Mouse (Mus musculus): ENCODE measurements around the gene Gm45015. TPM values are rescaled to one million over a fixed set of nuclear protein-coding genes. Genes with fewer than 3 reads are reported as not detected.

Gene Gm45015
- not detected in 2 replicates for polyA plus RNA-seq (2021; fragmentation: Nextera tagmentation)
- long read RNA-seq, experiment 1 = 0 reads
- long read RNA-seq, experiment 2 = 0 reads

DNA sequence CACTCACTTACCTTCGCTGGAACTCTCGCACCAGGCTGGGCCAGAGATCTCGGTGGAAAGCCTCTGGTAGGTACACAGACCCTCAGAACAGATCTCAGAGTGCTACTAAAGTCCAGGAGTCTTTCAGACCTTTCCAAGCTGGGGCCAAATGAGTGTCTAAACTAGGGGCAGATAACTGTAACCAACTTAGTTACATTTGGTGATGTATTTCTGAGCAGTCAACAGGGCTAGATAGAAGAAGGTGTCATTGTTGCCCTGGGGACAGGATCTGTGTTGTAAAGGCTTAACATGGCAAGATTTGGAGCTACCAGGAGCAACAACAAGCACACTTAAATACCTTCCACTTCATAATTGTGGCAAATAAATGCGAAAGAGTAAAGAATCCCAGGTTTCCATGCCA lies at the start of gene Gm45015:
TSS of gene Gm45015 (minus strand) at position 101 of the 400 bp plus-strand sequence.

DNA sequence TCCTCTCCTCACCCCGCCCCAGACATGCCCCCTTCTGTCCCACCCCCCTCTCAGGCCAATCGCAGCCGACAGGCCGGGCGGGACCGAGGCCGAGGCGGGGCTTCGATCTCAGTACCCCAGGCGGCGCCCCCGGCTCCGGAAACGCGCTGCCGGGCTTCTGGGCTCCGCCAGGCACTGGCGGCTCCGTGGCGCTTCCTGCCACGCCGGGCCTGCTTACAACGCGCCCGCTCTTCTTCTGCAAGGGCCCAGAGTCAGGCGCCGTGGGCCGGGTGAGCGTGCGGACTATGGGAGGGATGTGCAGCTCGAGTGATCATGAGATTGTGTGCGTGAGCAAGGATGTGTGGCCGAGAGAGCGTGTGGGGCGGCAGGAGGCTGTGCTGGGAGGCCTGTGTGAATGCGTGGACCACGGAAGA lies 5.8 kb upstream of the Gm45015 start, which contains the start of gene Zfp275:
TSS of gene Zfp275 (plus strand) at position 139 of the 413 bp plus-strand sequence.

DNA sequence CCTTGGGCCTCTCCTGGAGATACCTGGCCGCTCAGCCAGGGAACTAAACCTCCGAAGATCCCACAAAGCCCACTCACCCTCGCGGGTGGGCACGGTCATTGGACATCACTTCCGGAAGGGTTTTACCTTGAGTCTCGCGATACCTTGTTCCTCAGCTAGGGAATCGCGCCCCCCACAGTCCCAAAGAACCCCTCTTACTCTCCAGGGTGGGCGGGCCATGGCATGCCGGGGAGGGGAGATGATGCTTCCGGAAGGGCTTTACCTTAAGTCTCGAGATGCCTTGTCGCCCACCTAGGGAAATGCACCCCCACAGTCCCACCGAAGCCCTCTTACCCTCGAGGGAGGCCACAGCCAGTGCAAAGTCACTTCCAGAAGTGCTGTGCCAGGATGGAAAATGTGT lies 43.8 kb downstream of the Gm45015 start, which contains the start of the genes Xlr5a and Xlr5c:
TSS of gene Xlr5a (minus strand) at position 101 of the 400 bp plus-strand sequence.
TSS of gene Xlr5c (minus strand) at position 101 of the 400 bp plus-strand sequence.

Other genes with a start within 250 kb of the Gm45015 start
- 0.53 and 1.8 TPM in 2 replicates for gene Xlr3a, start 239.7 kb downstream of the Gm45015 start, polyA plus RNA-seq (2021; fragmentation: Nextera tagmentation)
- 0.52 and 0.60 TPM in 2 replicates for gene Gm14685, start 219.8 kb downstream of the Gm45015 start, polyA plus RNA-seq (2021; fragmentation: Nextera tagmentation)
- not detected in 2 replicates for gene Xlr5b, start 188.0 kb downstream of the Gm45015 start, polyA plus RNA-seq (2021; fragmentation: Nextera tagmentation)
- gene DXBay18, start 187.4 kb downstream of the Gm45015 start, polyA plus RNA-seq (2021; fragmentation: Nextera tagmentation) = 0.19 and 0.33 TPM in 2 replicates
- gene Spin2d, start 159.9 kb downstream of the Gm45015 start, polyA plus RNA-seq (2021; fragmentation: Nextera tagmentation) = not detected in 2 replicates
- 0.65 and 1.9 TPM in 2 replicates for gene Xlr3b, start 144.6 kb downstream of the Gm45015 start, polyA plus RNA-seq (2021; fragmentation: Nextera tagmentation)
- 0.23 TPM in 1 of 2 replicates, not detected in the other for gene Xlr4b, start 122.5 kb downstream of the Gm45015 start, polyA plus RNA-seq (2021; fragmentation: Nextera tagmentation)
- gene F8a, start 108.5 kb downstream of the Gm45015 start, polyA plus RNA-seq (2021; fragmentation: Nextera tagmentation) = 15.0 and 17.2 TPM in 2 replicates
- 0.24 TPM in 1 of 2 replicates, not detected in the other for gene Xlr4c, start 93.7 kb downstream of the Gm45015 start, polyA plus RNA-seq (2021; fragmentation: Nextera tagmentation)
- not detected in 2 replicates for gene Xlr3c, start 71.5 kb downstream of the Gm45015 start, polyA plus RNA-seq (2021; fragmentation: Nextera tagmentation)
- not detected in 2 replicates for gene Xlr5a, start 43.9 kb downstream of the Gm45015 start, polyA plus RNA-seq (2021; fragmentation: Nextera tagmentation)
- gene Xlr5c, start 43.9 kb downstream of the Gm45015 start, polyA plus RNA-seq (2021; fragmentation: Nextera tagmentation) = not detected in 2 replicates
- gene Zfp275, start 5.8 kb upstream of the Gm45015 start, polyA plus RNA-seq (2021; fragmentation: Nextera tagmentation) = 2.7 and 3.2 TPM in 2 replicates
- gene Gm18336, start 61.9 kb upstream of the Gm45015 start, polyA plus RNA-seq (2021; fragmentation: Nextera tagmentation) = not detected in 2 replicates
- gene Zfp92, start 74.3 kb upstream of the Gm45015 start, polyA plus RNA-seq (2021; fragmentation: Nextera tagmentation) = 0.62 and 0.69 TPM in 2 replicates
- gene Trex2, start 98.5 kb upstream of the Gm45015 start, polyA plus RNA-seq (2021; fragmentation: Nextera tagmentation) = not detected in 2 replicates
- 15.1 and 16.3 TPM in 2 replicates for gene Haus7, start 122.2 kb upstream of the Gm45015 start, polyA plus RNA-seq (2021; fragmentation: Nextera tagmentation)
- 23.7 and 24.2 TPM in 2 replicates for gene Bgn, start 146.8 kb upstream of the Gm45015 start, polyA plus RNA-seq (2021; fragmentation: Nextera tagmentation)
- 25.1 and 27.2 TPM in 2 replicates for gene Atp2b3, start 166.2 kb upstream of the Gm45015 start, polyA plus RNA-seq (2021; fragmentation: Nextera tagmentation)

All from layer of hippocampus, adult 6 months (tissue).